Mouse (Mus musculus): ENCODE data around the gene H2-DMb2.

GRCm38 (mm10) chr17:34139416-34139815 lies 3.7 kb upstream of the H2-DMb2 start:
- TF ChIP-seq CTCF (IDR thresholded peaks at IDR 0.05; ENCODE audit: low read depth), result no peak
- no peak for TF ChIP-seq EP300 (IDR thresholded peaks at IDR 0.05; ENCODE audit: low read depth)
